Mouse (Mus musculus): ENCODE data around the gene Rpl7l1. TPM values are rescaled to one million over a fixed set of nuclear protein-coding genes. Genes with fewer than 3 reads are reported as not detected.
A peak's percentile ranks its signal among the peaks of the same experiment; 100 is the strongest.

Rpl7l1 gene
- polyA plus RNA-seq (2012; rRNA removed) = 30.5 and 38.4 TPM in 2 replicates

- H3K36me3 ChIP-seq (ENCODE audit: control insufficient read depth, insufficient read depth, low read length) = no peaks in the 10 kb centered on the region; the same call in 1 of the 2 replicates
- no peaks in the 10 kb centered on the region for H3K4me1 ChIP-seq (ENCODE audit: control insufficient read depth, insufficient read depth, low read length)
- no peaks in the 10 kb centered on the region for H3K27me3 ChIP-seq (replicated peaks; ENCODE audit: control insufficient read depth, insufficient read depth, low read length)
- peak; percentile 95 for DNase-seq
- peak within 1 kb of the TSS; percentile 88 for H3K27ac ChIP-seq (ENCODE audit: insufficient read depth, low read depth, low read length)
- under 1% methylated on average over 44 of the region's 44 CpGs for WGBS
- peak within 1 kb of the TSS; percentile 98 for H3K4me3 ChIP-seq (ENCODE audit: insufficient read depth, low read depth, low read length)
- TF ChIP-seq CTCF (conservative IDR thresholded peaks at IDR 0.05; ENCODE audit: insufficient read depth, insufficient read length, low read depth, low read length) = peak; percentile 56
- peak; percentile 69 for TF ChIP-seq POLR2A (IDR thresholded peaks at IDR 0.05; ENCODE audit: low read depth, low read length)
Measured at GRCm38 (mm10) chr17:46782341-46783221, at the start of gene Rpl7l1. Gene Rpl7l1, minus strand, starts transcription at chr17:46782672.

GRCm38 (mm10) chr17:46829856-46830535, 47.5 kb upstream of the Rpl7l1 start:
- Histone ChIP-seq H3K27me3 (replicated peaks; ENCODE audit: control insufficient read depth, insufficient read depth, low read length) (no peaks in the 10 kb centered on the region), H3K4me1 (ENCODE audit: control insufficient read depth, insufficient read depth, low read length) (peaks cover 25% of the 10 kb centered on the region), H3K4me3 (ENCODE audit: insufficient read depth, low read depth, low read length) (no peak overlapping the region), H3K27ac (ENCODE audit: insufficient read depth, low read depth, low read length) (peak overlapping the region; percentile 18; the same call in 1 of the 2 replicates), H3K36me3 (ENCODE audit: control insufficient read depth, insufficient read depth, low read length) (no peaks in the 10 kb centered on the region; the same call in none of the 2 replicates)
- TF ChIP-seq CTCF (conservative IDR thresholded peaks at IDR 0.05; ENCODE audit: insufficient read depth, insufficient read length, low read depth, low read length) (no peak), POLR2A (IDR thresholded peaks at IDR 0.05; ENCODE audit: low read depth, low read length) (no peak)
- DNase-seq = peak; percentile 73
- 60% methylated on average over 11 of the region's 11 CpGs for whole genome bisulfite sequencing

GRCm38 (mm10) chr17:46828935-46829334, 46.5 kb upstream of the Rpl7l1 start:
- Histone ChIP-seq H3K4me3 (ENCODE audit: insufficient read depth, low read depth, low read length) (no peak overlapping the region), H3K36me3 (ENCODE audit: control insufficient read depth, insufficient read depth, low read length) (peaks cover 4% of the 10 kb centered on the region), H3K4me1 (ENCODE audit: control insufficient read depth, insufficient read depth, low read length) (peaks cover 25% of the 10 kb centered on the region), H3K27me3 (replicated peaks; ENCODE audit: control insufficient read depth, insufficient read depth, low read length) (no peaks in the 10 kb centered on the region), H3K27ac (ENCODE audit: insufficient read depth, low read depth, low read length) (no peak overlapping the region)
- TF ChIP-seq POLR2A (IDR thresholded peaks at IDR 0.05; ENCODE audit: low read depth, low read length) (no peak), CTCF (conservative IDR thresholded peaks at IDR 0.05; ENCODE audit: insufficient read depth, insufficient read length, low read depth, low read length) (no peak)
- 93% methylated on average over 3 of the region's 3 CpGs for WGBS
- DNase-seq = no peak

GRCm38 (mm10) chr17:46823091-46823490, 40.6 kb upstream of the Rpl7l1 start:
- no peak for DNase-seq

GRCm38 (mm10) chr17:46820628-46821027, 38.2 kb upstream of the Rpl7l1 start:
- Histone ChIP-seq H3K4me1 (ENCODE audit: control insufficient read depth, insufficient read depth, low read length) (no peaks in the 10 kb centered on the region), H3K4me3 (ENCODE audit: insufficient read depth, low read depth, low read length) (no peak overlapping the region), H3K27ac (ENCODE audit: insufficient read depth, low read depth, low read length) (no peak overlapping the region), H3K27me3 (replicated peaks; ENCODE audit: control insufficient read depth, insufficient read depth, low read length) (no peaks in the 10 kb centered on the region), H3K36me3 (ENCODE audit: control insufficient read depth, insufficient read depth, low read length) (peaks cover 4% of the 10 kb centered on the region)
- DNase-seq = no peak
- WGBS = 95% methylated on average over 7 of the region's 7 CpGs
- TF ChIP-seq CTCF (conservative IDR thresholded peaks at IDR 0.05; ENCODE audit: insufficient read depth, insufficient read length, low read depth, low read length) = no peak
- no peak for TF ChIP-seq POLR2A (IDR thresholded peaks at IDR 0.05; ENCODE audit: low read depth, low read length)

More at GRCm38 (mm10) chr17:46823091-46823490, 40.6 kb upstream of the Rpl7l1 start:
- Histone ChIP-seq H3K27me3 (replicated peaks; ENCODE audit: control insufficient read depth, insufficient read depth, low read length) (no peaks in the 10 kb centered on the region), H3K27ac (ENCODE audit: insufficient read depth, low read depth, low read length) (no peak overlapping the region), H3K36me3 (ENCODE audit: control insufficient read depth, insufficient read depth, low read length) (peaks cover 4% of the 10 kb centered on the region), H3K4me1 (ENCODE audit: control insufficient read depth, insufficient read depth, low read length) (no peaks in the 10 kb centered on the region), H3K4me3 (ENCODE audit: insufficient read depth, low read depth, low read length) (no peak overlapping the region)
- TF ChIP-seq POLR2A (IDR thresholded peaks at IDR 0.05; ENCODE audit: low read depth, low read length) = no peak
- no peak for TF ChIP-seq CTCF (conservative IDR thresholded peaks at IDR 0.05; ENCODE audit: insufficient read depth, insufficient read length, low read depth, low read length)
- 93% methylated on average over 8 of the region's 8 CpGs for WGBS

GRCm38 (mm10) chr17:46817734-46818158, 35.3 kb upstream of the Rpl7l1 start:
- Histone ChIP-seq H3K4me1 (ENCODE audit: control insufficient read depth, insufficient read depth, low read length) (no peaks in the 10 kb centered on the region), H3K4me3 (ENCODE audit: insufficient read depth, low read depth, low read length) (no peak overlapping the region), H3K36me3 (ENCODE audit: control insufficient read depth, insufficient read depth, low read length) (no peaks in the 10 kb centered on the region; the same call in 1 of the 2 replicates), H3K27ac (ENCODE audit: insufficient read depth, low read depth, low read length) (no peak overlapping the region), H3K27me3 (replicated peaks; ENCODE audit: control insufficient read depth, insufficient read depth, low read length) (no peaks in the 10 kb centered on the region)
- TF ChIP-seq POLR2A (IDR thresholded peaks at IDR 0.05; ENCODE audit: low read depth, low read length) (no peak), CTCF (conservative IDR thresholded peaks at IDR 0.05; ENCODE audit: insufficient read depth, insufficient read length, low read depth, low read length) (no peak)
- WGBS = 95% methylated on average over 12 of the region's 12 CpGs
- no peak for DNase-seq

GRCm38 (mm10) chr17:46816306-46816705, 33.8 kb upstream of the Rpl7l1 start:
- Histone ChIP-seq H3K4me3 (ENCODE audit: insufficient read depth, low read depth, low read length) (no peak overlapping the region), H3K27ac (ENCODE audit: insufficient read depth, low read depth, low read length) (no peak overlapping the region), H3K36me3 (ENCODE audit: control insufficient read depth, insufficient read depth, low read length) (no peaks in the 10 kb centered on the region; the same call in 1 of the 2 replicates), H3K4me1 (ENCODE audit: control insufficient read depth, insufficient read depth, low read length) (no peaks in the 10 kb centered on the region), H3K27me3 (replicated peaks; ENCODE audit: control insufficient read depth, insufficient read depth, low read length) (no peaks in the 10 kb centered on the region)
- no peak for TF ChIP-seq CTCF (conservative IDR thresholded peaks at IDR 0.05; ENCODE audit: insufficient read depth, insufficient read length, low read depth, low read length)
- no peak for TF ChIP-seq POLR2A (IDR thresholded peaks at IDR 0.05; ENCODE audit: low read depth, low read length)
- WGBS = 68% methylated on average over 13 of the region's 13 CpGs
- no peak for DNase-seq

All from kidney, adult 2 months (tissue).